Mouse (Mus musculus): ENCODE measurements around the gene Caprin1.

- TF ChIP-seq CTCF (IDR thresholded peaks at IDR 0.05; ENCODE audit: borderline replicate concordance, extremely low read depth, insufficient read depth, insufficient read length) (no peak), POLR2A (IDR thresholded peaks at IDR 0.05; ENCODE audit: borderline replicate concordance, extremely low read depth, insufficient read depth, insufficient read length, poor library complexity, severe bottlenecking) (no peak)
These were observed 78.2 kb downstream of the Caprin1 start for GRCm38 (mm10) chr2:103719292-103719646.

Measured in brain, embryonic 14.5 days (tissue).